Mouse (Mus musculus) layer of hippocampus, postnatal 14 days (tissue): ENCODE results near the gene Nlrx1. TPM values are rescaled to one million over a fixed set of nuclear protein-coding genes. Genes with fewer than 3 reads are reported as not detected.
"Not testable (repeated sequence)": the region's sequence is repeated elsewhere in the genome, so short reads cannot be mapped to it uniquely, and the experiment has no call there.

Experiments
- DNase-seq, 2 experiments: peaks; one replicate each; pipeline ENCODE4 v3.0.0; 2021 to 2022; ENCODE audit warnings: low spot score in 2 of 2, mixed read lengths in 1 of 2
- long read RNA-seq, 2 experiments: library from polyadenylated mRNA; stranded (forward); transcript quantifications; one replicate each; pipeline ENCODE4 v2.0.0; 2021
- total RNA-seq, 2 experiments: library from RNA; stranded (reverse); gene quantifications; 2 replicates each; pipeline ENCODE4 v1.2.3; 2021

Gene Nlrx1
- 10 to 100 TPM in 1 of 2 experiments, 1 to 10 TPM in 1; 10.0 to 12.2 TPM for total RNA-seq
- long read RNA-seq, experiment 1, partial matches to known transcripts: 3 of 11 reads
- long read RNA-seq, experiment 1, other reads (novel, unspliced or antisense): 8 of 11 reads
- long read RNA-seq, experiment 2, partial matches to known transcripts: 4 of 9 reads
- long read RNA-seq, experiment 2, other reads (novel, unspliced or antisense): 4 of 9 reads

DNA sequence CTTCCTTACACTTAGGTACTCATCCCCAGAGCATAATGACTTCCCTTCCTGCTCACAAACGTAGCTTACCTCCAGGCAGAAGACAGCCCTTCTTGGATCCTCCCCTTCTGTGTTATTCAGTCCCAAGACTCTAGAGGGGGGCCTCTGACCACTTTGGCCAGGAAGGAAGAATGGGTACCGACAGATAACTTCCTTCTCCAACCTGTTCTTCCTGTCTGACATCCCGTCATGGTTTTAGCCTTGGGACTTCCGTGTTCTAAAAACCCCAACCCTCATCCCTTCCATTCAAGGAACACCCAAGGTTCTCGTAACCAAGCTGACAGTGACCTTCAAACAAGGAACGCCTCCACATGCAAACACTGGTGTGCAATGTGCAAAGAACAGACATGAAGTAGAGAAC is at the start of gene Nlrx1:
Gene Nlrx1 (minus strand): TSS at position 168 of the 400 bp plus-strand sequence.
- no peak for DNase-seq

GRCm38 (mm10) chr9:44317452-44317851 is 49.1 kb upstream of the Nlrx1 start:
- no peak for DNase-seq

- no peak for DNase-seq
These were observed 46.5 kb upstream of the Nlrx1 start for GRCm38 (mm10) chr9:44314910-44315309.

DNA sequence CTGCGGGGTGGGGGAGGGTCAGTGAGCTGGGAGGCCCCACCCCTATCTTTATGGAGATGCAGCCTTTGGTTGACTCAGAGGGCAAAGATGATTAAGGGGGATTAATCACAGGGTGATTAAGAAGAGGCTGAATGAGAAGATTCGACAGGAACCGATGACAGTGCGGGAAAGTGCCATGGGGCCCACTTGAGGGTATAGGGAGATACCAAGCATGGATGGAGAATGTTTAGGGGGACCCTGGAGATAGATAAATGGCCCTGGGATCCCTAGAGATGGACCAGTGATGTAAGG is 45.8 kb upstream of the Nlrx1 start:
- no peak for DNase-seq

- DNase-seq: peak; percentile 73 to 77
These were observed 45.3 kb upstream of the Nlrx1 start for GRCm38 (mm10) chr9:44313476-44314256.

DNA sequence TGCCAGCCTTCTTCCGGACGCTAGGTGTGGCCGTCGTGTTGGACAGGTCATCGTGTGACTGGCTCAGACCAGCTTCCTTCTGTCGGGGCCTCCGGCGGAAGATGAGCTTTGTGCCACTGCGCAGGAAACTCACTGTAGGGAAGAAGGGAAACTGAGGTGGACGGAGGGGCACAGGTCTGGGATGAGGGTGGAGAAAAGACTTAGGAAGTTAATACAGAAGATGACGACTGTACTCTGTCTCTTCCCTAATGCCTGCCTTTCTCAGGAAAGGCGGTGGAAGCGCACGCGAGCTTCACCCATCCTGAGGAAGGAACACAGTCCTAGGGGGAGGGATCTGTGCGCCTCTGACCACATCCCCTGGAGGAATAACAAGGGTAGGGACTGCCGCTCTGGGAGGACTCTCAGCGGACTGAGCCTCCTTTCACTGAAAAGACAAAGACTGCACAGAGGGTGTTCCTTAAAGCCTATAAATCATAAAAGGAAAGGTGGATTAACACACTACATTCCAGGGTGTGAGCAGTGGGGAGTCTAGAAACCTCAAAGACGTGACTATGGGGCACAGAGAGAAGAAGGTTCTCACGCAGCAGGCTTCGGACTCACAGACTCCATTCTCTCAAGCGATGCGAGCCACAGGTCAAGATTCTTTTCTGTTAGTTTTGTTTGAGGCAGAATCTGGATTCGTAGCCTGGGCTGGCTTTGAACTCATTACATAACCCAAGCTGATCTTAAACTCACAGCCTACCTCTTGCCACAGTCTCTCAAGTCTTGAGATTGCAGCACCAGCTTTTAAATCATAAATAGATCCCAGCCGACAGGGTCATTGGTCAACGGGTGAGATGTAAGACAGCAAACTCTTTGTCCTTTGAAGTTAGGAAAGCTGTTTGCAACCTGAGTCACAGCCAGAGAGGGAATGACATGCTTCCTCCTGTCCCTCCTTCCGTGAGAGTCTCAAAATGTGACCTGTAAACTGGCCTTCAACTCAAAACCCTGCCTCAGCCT is 43.0 kb upstream of the Nlrx1 start:
- no peak for DNase-seq

- no peak for DNase-seq
These were observed 42.3 kb upstream of the Nlrx1 start for GRCm38 (mm10) chr9:44310750-44311135.

DNA sequence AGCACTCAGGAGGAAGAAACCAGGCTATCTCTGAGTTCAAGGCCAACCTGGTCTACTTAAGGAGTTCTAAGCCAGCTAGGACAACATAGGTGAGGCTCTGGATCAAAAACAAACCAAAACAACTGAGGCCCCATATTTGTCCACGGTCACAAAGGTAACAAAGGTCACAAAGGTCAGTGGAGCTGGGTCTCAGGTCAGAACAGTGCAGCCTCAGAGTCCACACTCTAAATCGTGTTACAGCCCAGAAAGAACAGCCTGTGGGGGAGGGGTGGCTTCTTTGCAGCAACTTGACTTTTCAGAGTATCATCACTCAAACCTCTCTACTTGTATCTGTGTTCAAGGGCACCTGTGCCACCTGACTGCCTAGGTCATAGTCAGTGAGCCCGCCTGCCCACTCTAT is 41.4 kb upstream of the Nlrx1 start:
- no peak for DNase-seq

GRCm38 (mm10) chr9:44307248-44307647 is 38.8 kb upstream of the Nlrx1 start:
- DNase-seq: no peak

- no peak for DNase-seq
These were observed 38.1 kb upstream of the Nlrx1 start for GRCm38 (mm10) chr9:44306532-44306931.

DNA sequence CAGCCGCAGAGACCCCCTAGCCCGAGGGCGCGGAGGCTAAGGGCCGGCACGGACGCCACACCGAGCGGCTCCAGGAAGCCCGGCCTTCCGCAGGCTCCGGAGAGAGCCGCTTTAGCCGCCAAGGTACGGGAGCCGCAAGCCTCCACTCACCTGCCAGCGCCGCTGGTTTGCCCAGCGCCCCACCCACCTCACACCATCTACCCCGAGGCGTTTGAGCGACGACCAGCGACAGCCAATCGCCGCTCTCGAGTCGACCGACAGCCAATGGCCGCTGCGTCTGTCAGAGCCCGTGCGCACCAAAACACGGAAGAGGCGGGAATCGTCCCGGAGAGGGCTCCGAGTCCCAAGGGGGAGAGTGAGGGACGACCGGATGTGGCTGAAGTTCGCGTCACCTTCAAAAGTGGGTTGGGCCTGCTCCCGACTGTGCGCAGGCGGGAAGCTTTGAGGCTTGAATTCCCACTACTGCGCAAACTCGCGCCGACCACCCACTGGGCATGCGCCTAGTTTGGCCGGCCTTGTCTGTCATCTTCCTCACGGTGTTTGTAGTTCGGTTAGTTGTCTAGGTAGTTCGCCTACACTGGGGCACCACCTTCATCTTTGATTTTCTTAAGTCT is 37.2 kb upstream of the Nlrx1 start, which contains the start of gene Hinfp:
Gene Hinfp (minus strand): TSS at position 206 of the 614 bp plus-strand sequence.
- peak; percentile 96 to 99 for DNase-seq

GRCm38 (mm10) chr9:44300001-44300400 is 31.6 kb upstream of the Nlrx1 start:
- not testable (repeated sequence) for DNase-seq

DNA sequence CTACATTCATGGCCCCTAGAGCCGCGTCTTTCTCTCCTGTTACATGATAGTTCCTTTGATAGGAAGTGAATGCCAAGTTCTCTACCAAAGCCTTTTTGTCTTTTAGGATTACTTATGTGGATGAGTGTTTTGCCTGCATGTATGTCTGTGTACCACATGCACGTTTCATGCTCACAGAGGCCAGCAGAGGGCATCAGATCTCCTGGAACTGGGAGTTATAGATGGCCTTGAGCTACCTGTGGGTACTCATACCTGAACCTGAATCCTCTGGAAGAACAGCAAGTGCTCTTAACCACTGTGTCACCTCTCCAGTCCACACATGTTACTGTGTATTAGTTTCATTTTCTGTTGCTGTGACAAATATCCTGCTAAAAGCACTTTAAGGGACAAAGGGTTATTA is 24.1 kb upstream of the Nlrx1 start:
- no peak for DNase-seq

DNA sequence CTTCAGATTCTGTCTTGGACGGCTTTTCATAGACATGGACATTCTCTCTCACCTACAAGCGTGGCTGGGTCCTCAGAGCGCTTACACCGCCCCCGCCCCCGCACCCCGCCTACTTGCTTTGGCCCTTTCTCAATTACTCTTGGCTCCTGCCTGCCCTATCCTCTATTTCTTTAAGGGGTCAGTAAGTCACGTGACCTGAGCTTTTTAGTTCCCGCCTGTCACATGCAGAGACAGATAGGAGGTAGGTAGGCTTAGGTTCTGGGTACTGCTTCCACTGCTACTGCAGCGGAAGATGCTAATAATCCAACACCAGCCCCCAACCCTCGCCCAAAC is 20.5 kb upstream of the Nlrx1 start:
- DNase-seq: no peak

- DNase-seq: peak in 1 of 2 experiments; percentile 64
These were observed 19.9 kb upstream of the Nlrx1 start, which contains the start of gene Abcg4 for GRCm38 (mm10) chr9:44288076-44288958. TSS of gene Abcg4 (minus strand) at chr9:44288615.

GRCm38 (mm10) chr9:44287401-44288075 is 19.1 kb upstream of the Nlrx1 start:
- peak in 1 of 2 experiments; percentile 18 for DNase-seq

DNA sequence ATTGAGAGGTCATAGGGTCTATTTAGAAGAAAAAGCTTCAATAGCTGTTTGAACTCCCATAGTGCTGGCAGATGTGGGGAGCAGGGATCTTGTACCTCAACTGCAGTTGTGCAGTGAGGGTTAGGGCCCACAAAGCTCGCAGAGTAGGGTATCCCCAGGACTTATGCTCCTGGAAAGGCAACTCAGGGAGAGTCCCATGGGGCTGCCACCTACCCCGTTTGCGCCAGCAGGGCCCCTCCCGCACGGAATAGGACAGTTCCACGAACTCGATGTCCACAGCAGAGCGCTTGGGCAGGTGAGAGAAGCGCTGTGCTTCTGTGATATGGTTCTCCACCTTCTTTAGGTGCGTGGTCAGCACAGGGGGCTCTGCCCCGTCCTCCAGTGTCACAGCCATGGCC is 18.6 kb upstream of the Nlrx1 start:
- no peak for DNase-seq

DNA sequence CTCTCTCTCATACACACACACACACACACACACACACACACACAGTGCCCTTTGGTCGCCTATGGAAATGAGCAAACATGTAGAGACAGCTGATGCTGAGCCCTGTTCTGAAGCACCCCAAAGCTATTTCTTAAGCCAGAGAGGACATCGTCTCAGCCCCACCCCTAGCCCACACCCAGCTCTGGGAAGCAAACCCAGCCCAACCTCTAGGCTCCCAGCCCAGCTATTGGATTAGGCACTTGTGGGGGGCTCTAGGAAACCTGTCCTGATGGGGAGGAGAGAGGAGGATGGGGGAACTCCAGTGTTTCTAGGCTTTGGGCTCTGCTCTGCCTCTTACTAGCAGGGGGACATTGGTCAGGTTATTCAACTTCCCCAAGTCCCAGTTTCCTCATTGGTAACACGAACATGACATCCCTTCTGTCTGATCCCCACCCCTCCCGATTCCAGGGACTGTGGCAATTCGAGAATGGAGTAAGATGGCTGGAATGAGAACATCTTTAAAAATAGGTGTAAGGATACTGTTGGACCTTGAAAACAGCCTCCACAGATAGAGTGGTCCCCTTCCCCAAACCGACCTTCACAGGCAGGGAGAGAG is 18.0 kb upstream of the Nlrx1 start:
- no peak for DNase-seq

DNA sequence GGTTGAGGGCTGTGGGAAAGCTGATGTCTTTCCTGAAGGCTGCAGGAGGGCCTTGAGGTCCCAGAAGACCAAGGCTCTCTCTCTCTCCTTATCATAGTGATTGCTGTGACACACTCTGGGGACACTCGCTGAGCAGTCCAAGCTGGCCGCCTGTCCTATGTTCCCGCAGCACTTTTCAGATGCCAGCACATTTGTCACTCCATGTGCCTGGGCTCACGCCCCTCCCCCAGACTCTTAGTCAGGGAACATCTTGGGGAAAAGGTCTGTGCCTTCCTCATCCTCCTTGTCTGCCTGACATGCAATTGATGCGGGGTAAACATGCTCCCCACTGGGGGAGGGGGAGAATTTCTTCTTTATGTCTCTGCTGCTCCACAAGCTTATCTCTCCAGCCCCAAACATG is 14.8 kb upstream of the Nlrx1 start:
- no peak for DNase-seq
